Mouse (Mus musculus): Measurements from ENCODE around the gene Pigw. TPM values are rescaled to one million over a fixed set of nuclear protein-coding genes. Genes with fewer than 3 reads are reported as not detected.

Pigw gene
- polyA plus RNA-seq, 1 experiment from 2014 or later = 2.9 TPM

Small RNA genes lying within 50 kb of the gene (microRNA-seq; reads per million reads assigned to microRNA genes)
- not detected for gene Gm23564

Other genes starting within 250 kb of the Pigw start
- 13.3 and 13.5 TPM in 2 replicates for gene Mrm1, start 60.8 kb downstream of the Pigw start, polyA plus RNA-seq (2014; fragmentation: Nextera tagmentation; extraction: Ambion mirVana)
- 7.9 and 9.9 TPM in 2 replicates for gene Dhrs11, start 51.3 kb downstream of the Pigw start, polyA plus RNA-seq (2014; fragmentation: Nextera tagmentation; extraction: Ambion mirVana)
- gene Ggnbp2, start 9.5 kb downstream of the Pigw start, polyA plus RNA-seq (2014; fragmentation: Nextera tagmentation; extraction: Ambion mirVana) = 74.7 and 85.7 TPM in 2 replicates
- gene Myo19, start 137 bp downstream of the Pigw start, polyA plus RNA-seq (2014; fragmentation: Nextera tagmentation; extraction: Ambion mirVana) = 6.4 and 6.9 TPM in 2 replicates
- gene Znhit3, start 36.1 kb upstream of the Pigw start, polyA plus RNA-seq (2014; fragmentation: Nextera tagmentation; extraction: Ambion mirVana) = 70.9 and 86.2 TPM in 2 replicates
- 3.8 and 4.7 TPM in 2 replicates for gene Car4, start 77.5 kb upstream of the Pigw start, polyA plus RNA-seq (2014; fragmentation: Nextera tagmentation; extraction: Ambion mirVana)

Data from neural tube, embryonic 14.5 days (tissue).